Mouse (Mus musculus): ENCODE measurements around the gene Unc5b.

Gene Unc5b

GRCm38 (mm10) chr10:60721640-60722039, 109.7 kb downstream of the Unc5b start:
- no peak for DNase-seq (ENCODE audit: low read depth, low spot score)

GRCm38 (mm10) chr10:60720461-60720860, 110.9 kb downstream of the Unc5b start:
- DNase-seq (ENCODE audit: low read depth, low spot score), result no peak

GRCm38 (mm10) chr10:60718491-60718890, 112.9 kb downstream of the Unc5b start:
- DNase-seq (ENCODE audit: low read depth, low spot score), result no peak

- DNase-seq (ENCODE audit: low read depth, low spot score), result no peak
These were observed 114.9 kb downstream of the Unc5b start for GRCm38 (mm10) chr10:60716449-60716848.
